Mouse (Mus musculus): ENCODE measurements around the gene Aqp9. TPM values are rescaled to one million over a fixed set of nuclear protein-coding genes. Genes with fewer than 3 reads are reported as not detected.

Aqp9 gene
- polyA plus RNA-seq, 1 experiment: 0.01 TPM

DNA sequence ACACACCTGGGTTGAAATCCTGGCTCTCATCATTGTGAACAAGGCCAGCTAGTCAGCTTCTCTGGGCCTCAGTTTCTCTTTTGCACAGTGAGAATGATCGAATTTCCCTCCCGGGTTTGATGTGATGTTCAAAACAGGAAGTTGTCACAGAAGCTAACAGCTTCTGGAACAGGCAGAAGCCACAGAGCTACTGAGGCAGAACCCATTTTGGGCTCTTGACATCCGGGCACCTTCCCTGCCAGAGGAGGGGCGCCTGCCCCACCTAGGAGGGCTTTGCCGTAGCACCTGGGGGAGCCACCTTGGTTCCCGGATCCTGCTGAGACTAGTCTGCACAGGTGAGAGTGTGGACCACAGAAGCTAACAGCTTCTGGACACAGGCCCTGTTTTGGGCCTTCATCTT lies 74.4 kb downstream of the Aqp9 start:
- H3K79me3 ChIP-seq (ENCODE audit: low read depth): no peaks in the 10 kb centered on the region

DNA sequence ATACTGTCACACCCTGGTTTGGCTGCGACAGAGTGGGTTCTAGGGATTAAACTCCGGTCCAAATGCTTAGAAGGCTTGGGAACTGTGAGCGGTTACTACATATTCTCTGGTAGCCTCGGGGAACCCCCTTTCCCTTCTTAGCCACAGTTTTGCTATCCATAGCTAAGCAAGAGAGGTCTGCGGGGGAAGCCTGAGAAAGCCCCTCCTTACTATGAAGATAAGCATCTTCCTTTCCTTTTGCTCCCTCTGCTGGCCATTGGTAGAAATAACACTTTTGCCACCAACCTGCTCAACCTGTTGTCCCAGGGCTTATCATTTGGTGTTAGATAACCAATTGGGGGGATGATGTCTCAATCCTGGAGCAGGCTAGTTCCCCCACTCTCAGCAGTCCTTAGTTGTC lies 76.4 kb downstream of the Aqp9 start:
- Histone ChIP-seq H3ac (ENCODE audit: control insufficient read depth, insufficient read length, low read depth) (no peak overlapping the region), H3K79me3 (ENCODE audit: low read depth) (no peaks in the 10 kb centered on the region), H3K4me3 (ENCODE audit: insufficient read depth, poor library complexity, severe bottlenecking) (no peak overlapping the region), H3K36me3 (ENCODE audit: control insufficient read depth, insufficient read depth) (no peaks in the 10 kb centered on the region), H3K79me2 (ENCODE audit: control insufficient read depth, insufficient read depth) (no peaks in the 10 kb centered on the region), H3K27me3 (ENCODE audit: control insufficient read depth, insufficient read depth, insufficient read length) (no peaks in the 10 kb centered on the region)
- TF ChIP-seq CEBPB (IDR thresholded peaks at IDR 0.05; ENCODE audit: low read depth) (no peak), USF1 (IDR thresholded peaks at IDR 0.05; ENCODE audit: low read depth) (no peak), CTCF (IDR thresholded peaks at IDR 0.05; ENCODE audit: control insufficient read depth, insufficient read depth, insufficient read length) (no peak), MYOG (IDR thresholded peaks at IDR 0.05; ENCODE audit: control insufficient read depth, extremely low read depth, insufficient read length) (no peak)

More for the DNA sequence above, 74.4 kb downstream of the Aqp9 start:
- H3K27me3 ChIP-seq (ENCODE audit: control insufficient read depth, insufficient read depth, insufficient read length): no peaks in the 10 kb centered on the region
- H3K36me3 ChIP-seq (ENCODE audit: control insufficient read depth, insufficient read depth): no peaks in the 10 kb centered on the region
- no peaks in the 10 kb centered on the region for H3K79me2 ChIP-seq (ENCODE audit: control insufficient read depth, insufficient read depth)
- no peak overlapping the region for H3K4me3 ChIP-seq (ENCODE audit: insufficient read depth, poor library complexity, severe bottlenecking)
- no peak overlapping the region for H3ac ChIP-seq (ENCODE audit: control insufficient read depth, insufficient read length, low read depth)
- no peak for TF ChIP-seq MAX (IDR thresholded peaks at IDR 0.05)

DNA sequence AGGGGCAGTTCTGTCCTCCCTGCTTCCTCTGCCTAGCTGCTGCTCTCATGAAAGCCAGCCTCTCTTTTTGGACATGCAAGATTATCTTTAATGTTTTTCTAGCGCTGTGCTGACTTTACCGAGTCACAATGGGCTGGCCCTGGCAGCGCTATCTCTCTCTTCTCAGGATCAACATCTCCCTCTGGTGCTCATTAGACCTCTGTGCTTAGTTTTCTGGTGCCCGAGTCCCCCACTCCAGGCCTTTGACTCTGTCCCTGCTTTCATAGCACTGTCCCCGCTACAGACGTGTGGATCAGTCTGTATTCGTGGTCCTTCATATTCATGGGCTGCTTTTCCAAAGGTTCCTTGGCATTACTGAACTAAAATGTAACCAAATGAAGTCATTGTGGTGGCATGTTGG lies 89.3 kb downstream of the Aqp9 start:
- H3ac ChIP-seq (ENCODE audit: control insufficient read depth, insufficient read length, low read depth): no peak overlapping the region
- H3K79me2 ChIP-seq (ENCODE audit: control insufficient read depth, insufficient read depth): no peaks in the 10 kb centered on the region
- no peaks in the 10 kb centered on the region for H3K79me3 ChIP-seq (ENCODE audit: low read depth)
- TF ChIP-seq MAX (IDR thresholded peaks at IDR 0.05): no peak
- TF ChIP-seq MYOG (IDR thresholded peaks at IDR 0.05; ENCODE audit: control insufficient read depth, extremely low read depth, insufficient read length): no peak
- TF ChIP-seq FOSL1 (IDR thresholded peaks at IDR 0.05; ENCODE audit: insufficient read depth, low read length, poor library complexity, severe bottlenecking): no peak
- TF ChIP-seq USF1 (IDR thresholded peaks at IDR 0.05; ENCODE audit: low read depth): no peak
- no peaks in the 10 kb centered on the region for H3K36me3 ChIP-seq (ENCODE audit: control insufficient read depth, insufficient read depth)
- no peak overlapping the region for H3K4me3 ChIP-seq (ENCODE audit: insufficient read depth, poor library complexity, severe bottlenecking)
- no peaks in the 10 kb centered on the region for H3K27me3 ChIP-seq (ENCODE audit: control insufficient read depth, insufficient read depth, insufficient read length)

DNA sequence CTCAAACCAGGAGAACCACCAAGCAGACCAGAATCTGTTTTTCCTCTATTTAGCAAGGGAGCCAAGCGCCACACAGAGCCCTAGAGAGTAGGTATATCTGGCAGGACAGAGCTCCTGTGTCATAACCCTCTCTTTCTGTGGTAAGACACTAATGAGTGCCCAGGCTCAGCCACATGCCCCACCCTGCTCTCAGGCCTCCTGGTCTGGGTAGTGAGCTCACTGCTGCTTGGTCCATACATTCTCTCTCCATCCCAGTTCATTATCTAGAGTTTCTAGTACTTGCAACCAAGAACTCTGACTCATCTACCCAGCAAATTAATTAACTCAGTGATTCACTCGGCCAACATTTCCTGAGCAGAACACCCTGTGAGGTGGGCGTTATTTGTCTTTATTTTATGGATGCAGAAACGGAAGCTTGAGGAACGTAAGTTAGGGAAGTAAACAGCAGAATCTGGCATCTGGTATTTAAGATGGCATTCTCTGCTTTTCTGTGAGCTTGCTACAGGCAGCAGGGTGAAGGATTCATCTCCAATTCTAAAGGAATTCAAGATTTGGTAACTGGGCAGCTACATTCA lies 91.1 kb downstream of the Aqp9 start:
- H3K36me3 ChIP-seq (ENCODE audit: control insufficient read depth, insufficient read depth): no peaks in the 10 kb centered on the region
- H3K4me3 ChIP-seq (ENCODE audit: insufficient read depth, poor library complexity, severe bottlenecking): no peak overlapping the region
- TF ChIP-seq MAX (IDR thresholded peaks at IDR 0.05) (no peak), MYOG (IDR thresholded peaks at IDR 0.05; ENCODE audit: control insufficient read depth, extremely low read depth, insufficient read length) (no peak), MYOD1 (IDR thresholded peaks at IDR 0.05; ENCODE audit: control insufficient read depth, insufficient read length, low read depth) (no peak), CEBPB (IDR thresholded peaks at IDR 0.05; ENCODE audit: low read depth) (no peak), USF1 (IDR thresholded peaks at IDR 0.05; ENCODE audit: low read depth) (no peak), FOSL1 (IDR thresholded peaks at IDR 0.05; ENCODE audit: insufficient read depth, low read length, poor library complexity, severe bottlenecking) (no peak), CTCF (IDR thresholded peaks at IDR 0.05; ENCODE audit: control insufficient read depth, insufficient read depth, insufficient read length) (no peak)
- H3K79me2 ChIP-seq (ENCODE audit: control insufficient read depth, insufficient read depth): no peaks in the 10 kb centered on the region
- H3K79me3 ChIP-seq (ENCODE audit: low read depth): no peaks in the 10 kb centered on the region
- no peaks in the 10 kb centered on the region for H3K27me3 ChIP-seq (ENCODE audit: control insufficient read depth, insufficient read depth, insufficient read length)
- H3ac ChIP-seq (ENCODE audit: control insufficient read depth, insufficient read length, low read depth): no peak overlapping the region

DNA sequence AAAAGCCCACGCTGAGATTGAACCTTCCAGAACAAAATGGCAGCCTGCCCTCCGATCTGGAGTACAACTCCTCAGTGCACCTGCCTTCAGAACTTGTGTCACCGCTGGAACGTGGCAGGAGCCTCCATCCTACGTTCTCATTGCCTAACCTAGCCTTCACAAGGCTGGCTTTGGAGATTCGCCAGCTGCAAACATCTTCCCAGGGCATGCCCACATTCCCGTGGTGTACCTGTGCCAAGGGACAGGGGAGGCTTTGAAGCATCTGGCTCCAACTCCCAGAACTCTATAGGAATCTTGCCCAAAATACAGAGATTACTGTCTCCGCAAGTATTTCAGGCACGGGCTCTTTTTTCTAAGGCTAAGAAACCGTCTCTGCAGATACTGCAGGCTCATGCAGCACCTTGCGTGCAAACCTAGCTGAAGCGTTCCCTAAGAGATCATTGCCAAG lies 92.3 kb downstream of the Aqp9 start:
- peaks cover 3% of the 10 kb centered on the region for H3K27me3 ChIP-seq (ENCODE audit: control insufficient read depth, insufficient read depth, insufficient read length)
- no peaks in the 10 kb centered on the region for H3K79me3 ChIP-seq (ENCODE audit: low read depth)
- no peaks in the 10 kb centered on the region for H3K79me2 ChIP-seq (ENCODE audit: control insufficient read depth, insufficient read depth)
- TF ChIP-seq MYOD1 (IDR thresholded peaks at IDR 0.05; ENCODE audit: control insufficient read depth, insufficient read length, low read depth) (no peak), USF1 (IDR thresholded peaks at IDR 0.05; ENCODE audit: low read depth) (no peak), CEBPB (IDR thresholded peaks at IDR 0.05; ENCODE audit: low read depth) (no peak), MYOG (IDR thresholded peaks at IDR 0.05; ENCODE audit: control insufficient read depth, extremely low read depth, insufficient read length) (no peak), FOSL1 (IDR thresholded peaks at IDR 0.05; ENCODE audit: insufficient read depth, low read length, poor library complexity, severe bottlenecking) (no peak), MAX (IDR thresholded peaks at IDR 0.05) (no peak), CTCF (IDR thresholded peaks at IDR 0.05; ENCODE audit: control insufficient read depth, insufficient read depth, insufficient read length) (no peak)
- no peak overlapping the region for H3ac ChIP-seq (ENCODE audit: control insufficient read depth, insufficient read length, low read depth)
- no peaks in the 10 kb centered on the region for H3K36me3 ChIP-seq (ENCODE audit: control insufficient read depth, insufficient read depth)
- no peak overlapping the region for H3K4me3 ChIP-seq (ENCODE audit: insufficient read depth, poor library complexity, severe bottlenecking)

DNA sequence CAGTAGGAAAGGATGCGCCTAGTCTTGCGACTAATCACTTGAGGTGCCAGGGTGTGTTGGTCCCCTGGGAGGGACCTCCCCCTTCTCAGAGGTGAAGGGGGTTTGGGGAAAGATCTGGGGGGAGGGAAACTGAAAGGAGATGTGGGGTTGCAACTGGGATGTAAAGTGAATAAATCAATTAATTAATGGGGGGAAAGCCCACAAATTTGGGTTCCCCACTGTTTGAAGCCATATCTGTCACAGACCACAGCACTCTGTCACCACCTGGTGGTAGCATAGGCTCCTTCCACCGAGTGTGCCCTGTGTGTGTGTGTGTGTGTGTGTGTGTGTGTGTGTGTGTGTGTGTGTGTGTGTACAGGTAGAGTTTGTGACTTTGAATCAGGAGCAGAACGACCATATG lies 94.7 kb downstream of the Aqp9 start:
- TF ChIP-seq CEBPB (IDR thresholded peaks at IDR 0.05; ENCODE audit: low read depth): no peak
- TF ChIP-seq FOSL1 (IDR thresholded peaks at IDR 0.05; ENCODE audit: insufficient read depth, low read length, poor library complexity, severe bottlenecking): no peak
- no peak for TF ChIP-seq MYOD1 (IDR thresholded peaks at IDR 0.05; ENCODE audit: control insufficient read depth, insufficient read length, low read depth)
- no peak for TF ChIP-seq MAX (IDR thresholded peaks at IDR 0.05)
- TF ChIP-seq CTCF (IDR thresholded peaks at IDR 0.05; ENCODE audit: control insufficient read depth, insufficient read depth, insufficient read length): no peak
- no peak for TF ChIP-seq USF1 (IDR thresholded peaks at IDR 0.05; ENCODE audit: low read depth)
- TF ChIP-seq MYOG (IDR thresholded peaks at IDR 0.05; ENCODE audit: control insufficient read depth, extremely low read depth, insufficient read length): no peak
- Histone ChIP-seq H3K27me3 (ENCODE audit: control insufficient read depth, insufficient read depth, insufficient read length) (peaks cover 6% of the 10 kb centered on the region), H3ac (ENCODE audit: control insufficient read depth, insufficient read length, low read depth) (no peak overlapping the region), H3K79me2 (ENCODE audit: control insufficient read depth, insufficient read depth) (no peaks in the 10 kb centered on the region), H3K79me3 (ENCODE audit: low read depth) (no peaks in the 10 kb centered on the region), H3K4me3 (ENCODE audit: insufficient read depth, poor library complexity, severe bottlenecking) (no peak overlapping the region), H3K36me3 (ENCODE audit: control insufficient read depth, insufficient read depth) (no peaks in the 10 kb centered on the region)
